Mouse (Mus musculus): ENCODE measurements around the gene Pnkp. TPM values are rescaled to one million over a fixed set of nuclear protein-coding genes. Genes with fewer than 3 reads are reported as not detected.

The Pnkp gene
- total and polyA plus RNA-seq, 3 experiments = 14.8 to 41.6 (median 22.2) TPM

- peak overlapping the region; percentile 100 for H3K27ac ChIP-seq (ENCODE audit: insufficient read depth, low read depth)
- DNase-seq (ENCODE audit: extremely low read depth) = peak; percentile 74
- H3K79me2 ChIP-seq (replicated peaks; ENCODE audit: control insufficient read depth, extremely low read depth, insufficient read depth, poor library complexity, severe bottlenecking) = peaks cover 33% of the 10 kb centered on the region
- peaks cover 30% of the 10 kb centered on the region for H3K9me3 ChIP-seq (replicated peaks; ENCODE audit: low read length)
- peaks cover 32 to 82% of the 10 kb centered on the region in 2 experiments for H3K4me1 ChIP-seq (ENCODE audit: control insufficient read depth in 1 of 2, insufficient read depth in 2 of 2)
- peak overlapping the region in 1 of 3 experiments; percentile 47 for H3K4me3 ChIP-seq (replicated peaks in 1 of 3; ENCODE audit: low read depth in 2 of 3, low read length in 2 of 3, poor library complexity in 1 of 3)
- in situ Hi-C loops (cut with MboI; ENCODE audit: low pct_ligation_motif_present, low pct_unique_long_range_greater_than_20kb, low sequenced_read_pairs) = no loop called here
- peaks cover 47 to 66% of the 10 kb centered on the region in 2 experiments for H3K36me3 ChIP-seq (replicated peaks in 1 of 2; ENCODE audit: control insufficient read depth in 1 of 2, insufficient read depth in 1 of 2, low read length in 1 of 2)
- peak overlapping the region; percentile 81 for H3K4me2 ChIP-seq (ENCODE audit: insufficient read depth, low read depth, poor library complexity, severe bottlenecking)
- peak overlapping the region; percentile 55 for H3K9ac ChIP-seq (ENCODE audit: insufficient read depth, low read depth)
- TF ChIP-seq MEF2A (IDR thresholded peaks at IDR 0.05; ENCODE audit: borderline replicate concordance, low read depth, low read length) (peak; percentile 90), USF2 (conservative IDR thresholded peaks at IDR 0.05; ENCODE audit: low read depth, low read length) (no peak), UBTF (IDR thresholded peaks at IDR 0.05; ENCODE audit: low read depth, low read length) (0 out of 2 replicates have a peak, but pooled peaks have one; percentile 56), NELFE (IDR thresholded peaks at IDR 0.05; ENCODE audit: low read depth, low read length) (no peak), BHLHE40 (IDR thresholded peaks at IDR 0.05; ENCODE audit: low read depth, low read length) (peak; percentile 81), JUND (conservative IDR thresholded peaks at IDR 0.05; ENCODE audit: low read depth, low read length) (no peak), E2F4 (IDR thresholded peaks at IDR 0.05; ENCODE audit: insufficient replicate concordance, low read depth, low read length) (no peak), CHD1 (IDR thresholded peaks at IDR 0.05; ENCODE audit: low read depth, low read length) (peak; percentile 99), ZNF384 (IDR thresholded peaks at IDR 0.05; ENCODE audit: low read depth, low read length) (no peak), NRF1 (IDR thresholded peaks at IDR 0.05; ENCODE audit: low read depth, low read length) (peak; percentile 46; the same call in 1 of the 2 replicates), ZMIZ1 (IDR thresholded peaks at IDR 0.05; ENCODE audit: low read depth, low read length) (0 out of 2 replicates have a peak, but pooled peaks have one; percentile 37), MXI1 (IDR thresholded peaks at IDR 0.05; ENCODE audit: low read depth, low read length) (no peak; the same call in 1 of the 2 replicates), TBP (conservative IDR thresholded peaks at IDR 0.05; ENCODE audit: low read depth, low read length) (0 out of 2 replicates have a peak, but pooled peaks have one; percentile 41), POLR2AphosphoS2 (IDR thresholded peaks at IDR 0.05; ENCODE audit: low read depth, low read length) (no peak; the same call in 1 of the 2 replicates), SMC3 (IDR thresholded peaks at IDR 0.05; ENCODE audit: low read depth, low read length) (no peak; the same call in 1 of the 2 replicates), KAT2A (IDR thresholded peaks at IDR 0.05; ENCODE audit: insufficient replicate concordance, low read length) (0 out of 2 replicates have a peak, but pooled peaks have one; percentile 35), CTCF (conservative IDR thresholded peaks at IDR 0.05 in 1 of 2, IDR thresholded peaks at IDR 0.05 in 1 of 2; ENCODE audit: low read depth in 2 of 2, low read length in 2 of 2) (no peak), MYC (IDR thresholded peaks at IDR 0.05; ENCODE audit: low read depth, low read length) (peak; percentile 54; the same call in 1 of the 2 replicates), SIN3A (IDR thresholded peaks at IDR 0.05; ENCODE audit: low read length) (peak; percentile 55; the same call in 1 of the 2 replicates), TCF12 (IDR thresholded peaks at IDR 0.05; ENCODE audit: low read depth, low read length) (peak; percentile 91), RAD21 (IDR thresholded peaks at IDR 0.05; ENCODE audit: low read depth, low read length) (no peak; the same call in 1 of the 2 replicates), EP300 (IDR thresholded peaks at IDR 0.05; ENCODE audit: low read length) (peak; percentile 78), USF1 (IDR thresholded peaks at IDR 0.05; ENCODE audit: low read depth, low read length) (no peak), PAX5 (IDR thresholded peaks at IDR 0.05; ENCODE audit: low read length) (no peak), GABPA (IDR thresholded peaks at IDR 0.05; ENCODE audit: insufficient replicate concordance, low read depth, low read length) (no peak), ZKSCAN1 (IDR thresholded peaks at IDR 0.05; ENCODE audit: borderline replicate concordance, low read depth, low read length) (no peak), RCOR1 (conservative IDR thresholded peaks at IDR 0.05; ENCODE audit: low read depth, low read length) (peak; percentile 88), MAX (IDR thresholded peaks at IDR 0.05; ENCODE audit: low read length) (peak; percentile 49), MAZ (IDR thresholded peaks at IDR 0.05; ENCODE audit: low read depth, low read length) (peak; percentile 58; the same call in 1 of the 2 replicates), JUN (IDR thresholded peaks at IDR 0.05; ENCODE audit: insufficient read depth, low read depth, low read length) (no peak), ZC3H11A (IDR thresholded peaks at IDR 0.05; ENCODE audit: low read depth, low read length) (no peak), ETS1 (conservative IDR thresholded peaks at IDR 0.05; ENCODE audit: low read depth, low read length) (peak; percentile 84), IRF4 (IDR thresholded peaks at IDR 0.05; ENCODE audit: low read depth, low read length) (peak; percentile 86), CHD2 (IDR thresholded peaks at IDR 0.05; ENCODE audit: low read length) (0 out of 2 replicates have a peak, but pooled peaks have one; percentile 55), ELF1 (IDR thresholded peaks at IDR 0.05; ENCODE audit: low read depth, low read length) (0 out of 2 replicates have a peak, but pooled peaks have one; percentile 18), POLR2A (IDR thresholded peaks at IDR 0.05; ENCODE audit: low read depth, low read length) (no peak; the same call in 1 of the 2 replicates), MAFK (IDR thresholded peaks at IDR 0.05; ENCODE audit: insufficient replicate concordance, low read length) (peak; percentile 51; the same call in 1 of the 2 replicates), HCFC1 (IDR thresholded peaks at IDR 0.05; ENCODE audit: low read depth, low read length) (peak; percentile 22; the same call in 1 of the 2 replicates)
- dilution Hi-C loops (cut with MboI; ENCODE audit: extremely low pct_ligation_motif_present, extremely low pct_unique_long_range_greater_than_20kb, low sequenced_read_pairs) = no loop called here
- H3K27me3 ChIP-seq (replicated peaks) = no peaks in the 10 kb centered on the region
Measured at GRCm38 (mm10) chr7:44835373-44836015, 21.4 kb upstream of the Pnkp start.
